Mouse (Mus musculus): Measurements from ENCODE around the gene Rybp.

The Rybp gene

GRCm38 (mm10) chr6:100286573-100287333, 532 bp downstream of the Rybp start:
- DNase-seq, result peak; percentile 78

- no peak for DNase-seq
These were observed 1.2 kb downstream of the Rybp start for GRCm38 (mm10) chr6:100285985-100286572.

GRCm38 (mm10) chr6:100278841-100279240, 8.4 kb downstream of the Rybp start:
- no peak for DNase-seq

GRCm38 (mm10) chr6:100276344-100276743, 10.9 kb downstream of the Rybp start:
- DNase-seq, result no peak

GRCm38 (mm10) chr6:100275643-100276042, 11.6 kb downstream of the Rybp start:
- DNase-seq, result no peak

- no peak for DNase-seq
These were observed 13.7 kb downstream of the Rybp start for GRCm38 (mm10) chr6:100273556-100273955.

GRCm38 (mm10) chr6:100271992-100272391, 15.3 kb downstream of the Rybp start:
- DNase-seq, result no peak

- DNase-seq, result no peak
These were observed 16.5 kb downstream of the Rybp start for GRCm38 (mm10) chr6:100270765-100271164.

GRCm38 (mm10) chr6:100259607-100260006, 27.7 kb downstream of the Rybp start:
- DNase-seq, result no peak

GRCm38 (mm10) chr6:100258278-100258677, 29.0 kb downstream of the Rybp start:
- no peak for DNase-seq

- DNase-seq, result no peak
These were observed 31.9 kb downstream of the Rybp start for GRCm38 (mm10) chr6:100255411-100255810.

GRCm38 (mm10) chr6:100254671-100255070, 32.6 kb downstream of the Rybp start:
- no peak for DNase-seq

GRCm38 (mm10) chr6:100244474-100244873, 42.8 kb downstream of the Rybp start:
- DNase-seq, result no peak

GRCm38 (mm10) chr6:100235036-100235435, 52.2 kb downstream of the Rybp start:
- DNase-seq, result no peak

- no peak for DNase-seq
These were observed 53.8 kb downstream of the Rybp start for GRCm38 (mm10) chr6:100233522-100233921.

GRCm38 (mm10) chr6:100233061-100233460, 54.2 kb downstream of the Rybp start:
- DNase-seq, result no peak

GRCm38 (mm10) chr6:100226204-100226603, 61.1 kb downstream of the Rybp start:
- DNase-seq, result no peak

GRCm38 (mm10) chr6:100223932-100224331, 63.4 kb downstream of the Rybp start:
- no peak for DNase-seq

GRCm38 (mm10) chr6:100223435-100223834, 63.9 kb downstream of the Rybp start:
- DNase-seq, result no peak

GRCm38 (mm10) chr6:100222927-100223326, 64.4 kb downstream of the Rybp start:
- no peak for DNase-seq

GRCm38 (mm10) chr6:100221803-100222202, 65.5 kb downstream of the Rybp start:
- DNase-seq, result no peak

GRCm38 (mm10) chr6:100220917-100221560, 66.2 kb downstream of the Rybp start:
- DNase-seq, result peak; percentile 48

GRCm38 (mm10) chr6:100219971-100220370, 67.3 kb downstream of the Rybp start:
- no peak for DNase-seq
